Comparison of ENCODE assay signal across 8 mouse cellular contexts in genomic region chr10:21829062-21829731, GRCm38 (mm10). TPM values are rescaled to one million over a fixed set of nuclear protein-coding genes. Genes with fewer than 3 reads are reported as not detected.
DNase-seq lines count a peak whose midpoint lies in the region; ATAC-seq lines count a peak whose summit lies in the region.

No protein-coding gene starts in this region.

- no peaks in the 10 kb centered on the region for H3K27me3 ChIP-seq in forebrain, embryonic 16.5 days (replicated peaks; ENCODE audit: control insufficient read depth, insufficient read depth, low read length)
- no peaks in the 10 kb centered on the region for H3K27me3 ChIP-seq in midbrain, embryonic 13.5 days

- no peak overlapping the region for H3K9ac ChIP-seq in forebrain, embryonic 16.5 days (replicated peaks; ENCODE audit: low read depth, low read length)
- no peak overlapping the region for H3K9ac ChIP-seq in midbrain, embryonic 13.5 days (replicated peaks)

- peak; percentile 71 for ATAC-seq in forebrain, embryonic 16.5 days
- peak; percentile 75 for ATAC-seq in midbrain, embryonic 13.5 days

- H3K9me3 ChIP-seq in forebrain, embryonic 16.5 days (ENCODE audit: control insufficient read depth, low read length): no peaks in the 10 kb centered on the region
- H3K9me3 ChIP-seq in midbrain, embryonic 13.5 days: no peaks in the 10 kb centered on the region

- WGBS in forebrain, embryonic 16.5 days: 11% methylated on average over 11 of the region's 11 CpGs
- WGBS in midbrain, embryonic 13.5 days: 13% methylated on average over 11 of the region's 11 CpGs

- no peaks in the 10 kb centered on the region for H3K36me3 ChIP-seq in forebrain, embryonic 16.5 days (ENCODE audit: control insufficient read depth, insufficient read depth)
- H3K36me3 ChIP-seq in midbrain, embryonic 13.5 days: no peaks in the 10 kb centered on the region

- peaks cover 6% of the 10 kb centered on the region for H3K4me1 ChIP-seq in forebrain, embryonic 16.5 days (replicated peaks; ENCODE audit: control insufficient read depth, insufficient read depth, low read length)
- H3K4me1 ChIP-seq in midbrain, embryonic 13.5 days (replicated peaks): peaks cover 25% of the 10 kb centered on the region

- no peak overlapping the region for H3K27ac ChIP-seq in forebrain, embryonic 16.5 days (ENCODE audit: low read length)
- peak overlapping the region; percentile 45 for H3K27ac ChIP-seq in midbrain, embryonic 13.5 days

- H3K4me2 ChIP-seq in forebrain, embryonic 16.5 days (ENCODE audit: low read length): no peak overlapping the region
- no peak overlapping the region for H3K4me2 ChIP-seq in midbrain, embryonic 13.5 days (replicated peaks)

- H3K4me3 ChIP-seq in forebrain, embryonic 16.5 days (replicated peaks; ENCODE audit: low read length): no peak overlapping the region
- H3K4me3 ChIP-seq in midbrain, embryonic 13.5 days (replicated peaks): no peak overlapping the region

- peak; percentile 76 to 94 for DNase-seq in adrenal gland, adult (ENCODE audit: inconsistent age in 2 of 2, low spot score in 1 of 2)
- DNase-seq in adrenal gland, postnatal 4 days (ENCODE audit: low spot score in 2 of 2): no peak
- DNase-seq in WW6 (ENCODE audit: low read depth, low spot score): peak; percentile 61
- no peak for DNase-seq in thymus, adult 18-20 months
- no peak for DNase-seq in urinary bladder, postnatal 10 days (ENCODE audit: low spot score)
- no peak for DNase-seq in layer of hippocampus, adult 18-20 months (ENCODE audit: low spot score in 2 of 2)

RNA-seq across cellular contexts. Expression of gene Sgk1, which starts 52.8 kb away (rescaled TPM):
- total RNA-seq in adrenal gland, postnatal 4 days (2021): 100 to 1,000 TPM; 116 to 120 TPM
- polyA plus RNA-seq in forebrain, embryonic 16.5 days (2015; fragmentation: Nextera tagmentation; extraction: Ambion mirVana): 29.3 and 32.1 TPM in 2 replicates
- 35.9 and 36.7 TPM in 2 replicates for polyA plus RNA-seq in midbrain, embryonic 13.5 days (2015; fragmentation: Nextera tagmentation; extraction: Ambion mirVana)
- 100 to 1,000 TPM in 1 of 2 experiments, 10 to 100 TPM in 1; 88.8 to 199 TPM for total RNA-seq in layer of hippocampus, adult 18-20 months (2021)

Comparison
In these comparisons a context has a peak if more than half of its experiments do, and no peak if none do; other contexts are left out.
1. DNase-seq: peak in adrenal gland, adult (2 of 2) and WW6 (single experiment); none in adrenal gland, postnatal 4 days (0 of 2), thymus, adult 18-20 months (0 of 2), urinary bladder, postnatal 10 days (single experiment) and layer of hippocampus, adult 18-20 months (0 of 2).